Mouse (Mus musculus) limb, embryonic 14.5 days (tissue): Measurements from ENCODE around the gene Gm20388. TPM values are rescaled to one million over a fixed set of nuclear protein-coding genes. Genes with fewer than 3 reads are reported as not detected.

Source experiments
- ATAC-seq: fragments of 200-750 bp; cut with Nextera tagmentation; 2 replicates; pipeline ENCODE4 v1.8.0; 2017; ENCODE audit warnings: low read depth, moderate number of reproducible peaks, moderate TSS enrichment; ENCODE audit not compliant: low FRiP score
- DNase-seq: peaks from one replicate; pipeline ENCODE4 v3.0.0-alpha.2; 2015; ENCODE audit warnings: low spot score
- H3K27ac ChIP-seq: fragments of 300-500 bp; sonication (generic); replicated peaks from 2 replicates; pipeline ENCODE4 v1.5.1; 2014; ENCODE audit warnings: low read depth, mild to moderate bottlenecking, low read length, moderate library complexity, mixed read lengths
- H3K27me3 ChIP-seq: fragments of 300-500 bp; sonication (generic); 2 replicates; pipeline ENCODE4 v1.6.1; 2014; ENCODE audit warnings: low read length, mixed read lengths; ENCODE audit not compliant: control insufficient read depth, insufficient read depth
- H3K36me3 ChIP-seq: fragments of 300-500 bp; sonication (generic); 2 replicates; pipeline ENCODE4 v1.6.1; 2014; ENCODE audit warnings: mild to moderate bottlenecking, low read length, moderate library complexity, mixed read lengths; ENCODE audit not compliant: control insufficient read depth, insufficient read depth
- H3K4me1 ChIP-seq: fragments of 300-500 bp; sonication (generic); 2 replicates; pipeline ENCODE4 v1.6.1; 2014; ENCODE audit warnings: antibody characterized with exemption, low read length, mixed read lengths; ENCODE audit not compliant: control insufficient read depth, insufficient read depth
- H3K4me2 ChIP-seq: fragments of 300-500 bp; sonication (generic); replicated peaks from 2 replicates; pipeline ENCODE4 v1.6.1; 2014; ENCODE audit warnings: low read depth, mild to moderate bottlenecking, low read length, moderate library complexity; ENCODE audit not compliant: severe bottlenecking
- H3K4me3 ChIP-seq: fragments of 300-500 bp; sonication (generic); replicated peaks from 2 replicates; pipeline ENCODE4 v1.5.1; 2014; ENCODE audit warnings: low read length
- H3K9ac ChIP-seq: fragments of 300-500 bp; sonication (generic); 2 replicates; pipeline ENCODE4 v1.6.1; 2014; ENCODE audit warnings: mild to moderate bottlenecking, low read depth, low read length, moderate library complexity; ENCODE audit not compliant: severe bottlenecking
- H3K9me3 ChIP-seq: fragments of 300-500 bp; sonication (generic); 2 replicates; pipeline ENCODE4 v1.6.1; 2016; ENCODE audit warnings: low read length; ENCODE audit not compliant: control insufficient read depth
- POLR2A ChIP-seq: fragments of 200-500 bp; IDR thresholded peaks from 2 replicates; pipeline ENCODE4 v1.8.0; 2012; ENCODE audit warnings: inconsistent platforms, mild to moderate bottlenecking, moderate library complexity, borderline replicate concordance; ENCODE audit not compliant: insufficient read depth, insufficient read length; ENCODE audit errors: extremely low read depth
- WGBS: fragments of 180-500 bp; shearing (Covaris S2); extraction: QIAGEN DNeasy Blood & Tissue Kit; methylation state at CpG from one replicate; pipeline ENCODE4 v1.1.7; 2014; 5-methylcytosine and 5-hydroxymethylcytosine counted together
- polyA plus RNA-seq, 2 experiments: library from polyadenylated mRNA; depleted of rRNA in 1 of 2; stranded (reverse) in 1 of 2; unstranded in 1 of 2; fragments of >200 nt; fragmentation: Nextera tagmentation in 1 of 2; extraction: Ambion mirVana in 1 of 2; gene quantifications; 2 replicates each; pipeline versions ENCODE4 v1.2.1 to v1.2.3; 2012 to 2014

Gm20388 gene
- polyA plus RNA-seq, 2 experiments: 1.9 to 49.9 TPM

DNA sequence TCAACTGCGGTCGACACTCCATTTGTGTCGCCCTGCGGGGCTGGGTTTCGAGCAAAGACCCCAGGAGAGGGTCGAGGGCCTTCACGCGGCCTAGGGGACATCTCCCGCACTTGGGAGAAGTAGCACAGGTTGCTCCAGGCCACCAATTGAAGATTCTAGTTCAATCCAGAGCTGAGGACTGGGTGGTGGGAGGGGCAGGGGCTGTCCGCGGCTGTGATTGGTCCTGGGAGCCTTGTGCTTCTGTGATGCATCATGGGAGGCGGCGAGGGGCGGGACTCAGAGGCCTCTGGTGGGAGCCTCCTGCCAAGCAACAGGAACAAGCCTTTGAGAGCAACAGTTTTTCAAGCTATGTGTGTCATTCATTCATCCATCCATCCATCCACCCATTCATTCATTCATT, 1362.6 kb downstream of the Gm20388 start:
- 61% methylated on average over 14 of the region's 14 CpGs for WGBS
- Histone ChIP-seq H3K36me3 (no peaks in the 10 kb centered on the region), H3K27ac (no peak overlapping the region), H3K9me3 (no peaks in the 10 kb centered on the region), H3K27me3 (no peaks in the 10 kb centered on the region), H3K4me3 (peak overlapping the region; percentile 16), H3K4me1 (no peaks in the 10 kb centered on the region), H3K4me2 (peak overlapping the region; percentile 30), H3K9ac (no peak overlapping the region)
- TF ChIP-seq POLR2A: no peak
- DNase-seq: peak; percentile 34
- ATAC-seq: peak; percentile 73

DNA sequence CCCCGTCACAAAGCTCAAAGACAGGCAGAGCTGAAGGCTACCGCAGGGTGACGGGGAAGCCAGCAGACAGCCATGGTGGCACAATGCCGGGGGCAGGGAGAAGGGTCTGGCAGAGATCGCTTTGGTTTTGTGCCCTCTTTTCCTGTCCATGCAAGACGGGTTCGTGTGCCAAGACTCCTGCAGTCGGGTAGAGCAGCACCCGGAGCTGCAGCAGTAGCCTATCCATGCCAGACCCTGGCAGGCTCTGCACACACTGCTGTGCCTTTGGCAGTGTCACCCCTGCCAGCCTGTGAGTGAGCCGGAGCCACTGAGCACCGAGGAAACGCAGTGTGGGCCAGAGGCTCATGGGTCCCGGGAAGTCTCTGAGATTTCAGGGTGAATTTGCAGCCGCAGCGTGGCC, 1363.0 kb downstream of the Gm20388 start:
- ATAC-seq: no peak
- no peaks in the 10 kb centered on the region for H3K4me1 ChIP-seq
- H3K27me3 ChIP-seq: no peaks in the 10 kb centered on the region
- H3K9ac ChIP-seq: no peak overlapping the region
- DNase-seq: no peak
- H3K4me2 ChIP-seq: no peak overlapping the region
- no peak for TF ChIP-seq POLR2A
- no peaks in the 10 kb centered on the region for H3K9me3 ChIP-seq
- no peak overlapping the region for H3K4me3 ChIP-seq
- no peaks in the 10 kb centered on the region for H3K36me3 ChIP-seq
- WGBS: 87% methylated on average over 15 of the region's 15 CpGs
- H3K27ac ChIP-seq: no peak overlapping the region

DNA sequence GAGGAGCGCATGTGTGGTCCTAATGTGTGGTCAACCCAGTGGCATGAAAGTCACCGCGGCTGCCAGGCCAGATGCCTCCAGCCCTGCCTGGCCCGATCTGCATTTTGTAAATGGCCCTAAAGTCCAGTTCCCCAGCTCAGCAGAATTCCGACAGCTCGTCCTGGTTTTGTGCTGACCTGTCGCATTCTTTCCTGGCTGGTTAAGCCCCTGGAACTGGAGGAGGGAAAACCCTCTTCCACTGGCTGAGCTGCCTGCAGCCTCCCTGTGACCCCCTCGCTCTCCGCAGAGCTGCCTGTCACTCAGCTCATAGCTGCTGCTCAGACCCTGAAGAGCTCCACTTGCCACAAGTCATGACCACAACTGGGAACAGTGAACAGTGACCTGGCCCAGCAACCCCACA, 1369.8 kb downstream of the Gm20388 start:
- peaks cover 15% of the 10 kb centered on the region for H3K4me1 ChIP-seq
- no peak for ATAC-seq
- no peaks in the 10 kb centered on the region for H3K27me3 ChIP-seq
- no peak overlapping the region for H3K4me2 ChIP-seq
- no peak overlapping the region for H3K27ac ChIP-seq
- WGBS: 35% methylated on average over 9 of the region's 9 CpGs
- H3K9me3 ChIP-seq: no peaks in the 10 kb centered on the region
- no peak for TF ChIP-seq POLR2A
- no peak overlapping the region for H3K4me3 ChIP-seq
- DNase-seq: no peak
- H3K9ac ChIP-seq: no peak overlapping the region
- H3K36me3 ChIP-seq: no peaks in the 10 kb centered on the region

DNA sequence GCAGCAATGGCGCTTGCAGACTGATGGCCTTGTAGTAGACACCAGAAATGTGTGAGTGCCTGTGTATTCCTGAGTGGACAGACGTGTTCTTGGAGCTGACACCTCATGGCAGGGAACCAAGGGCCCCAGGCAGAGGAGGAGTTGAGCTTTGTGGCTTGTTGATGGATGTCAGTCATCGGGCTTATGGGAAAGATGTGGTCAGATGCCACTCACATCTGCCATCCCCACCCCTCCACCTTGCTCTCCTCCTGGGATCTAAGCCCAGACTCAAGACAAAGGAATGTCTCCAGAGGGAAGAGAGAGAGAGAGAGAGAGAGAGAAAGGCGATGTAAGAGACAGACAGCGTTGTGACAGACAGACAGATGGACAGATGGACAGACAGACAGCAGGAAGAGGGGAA, 1378.7 kb downstream of the Gm20388 start:
- peaks cover 28% of the 10 kb centered on the region for H3K4me1 ChIP-seq
- H3K27me3 ChIP-seq: no peaks in the 10 kb centered on the region; the same call in 1 of the 2 replicates
- ATAC-seq (no peak), DNase-seq (no peak)
- WGBS: 88% methylated on average over 5 of the region's 5 CpGs
- no peak overlapping the region for H3K27ac ChIP-seq
- H3K4me2 ChIP-seq: no peak overlapping the region
- H3K36me3 ChIP-seq: no peaks in the 10 kb centered on the region
- no peak overlapping the region for H3K4me3 ChIP-seq
- no peak for TF ChIP-seq POLR2A
- H3K9me3 ChIP-seq: no peaks in the 10 kb centered on the region
- H3K9ac ChIP-seq: no peak overlapping the region

DNA sequence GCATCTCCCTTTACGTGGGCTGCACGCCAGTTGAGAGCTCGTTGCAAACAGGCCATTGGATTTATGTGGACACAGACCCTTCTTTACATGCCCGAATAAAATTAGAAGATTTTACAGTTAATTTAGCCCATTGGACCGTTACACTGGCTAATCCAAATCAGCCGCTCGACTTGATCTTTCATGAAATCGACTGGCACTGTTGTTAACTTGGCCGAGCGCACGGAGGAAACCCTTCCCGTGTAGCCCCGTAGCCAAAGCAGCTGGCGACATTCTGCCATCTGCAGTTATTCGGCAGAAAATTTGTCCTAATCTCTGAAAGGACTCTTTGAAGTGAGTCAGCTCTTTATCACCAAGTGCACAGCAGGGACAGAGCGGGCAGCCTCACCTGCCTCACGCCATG, 1379.9 kb downstream of the Gm20388 start:
- Histone ChIP-seq H3K36me3 (no peaks in the 10 kb centered on the region), H3K27me3 (peaks cover under 1% of the 10 kb centered on the region; the same call in 1 of the 2 replicates), H3K4me3 (no peak overlapping the region), H3K9ac (no peak overlapping the region), H3K4me1 (peaks cover 33% of the 10 kb centered on the region), H3K27ac (no peak overlapping the region), H3K4me2 (no peak overlapping the region), H3K9me3 (no peaks in the 10 kb centered on the region)
- ATAC-seq (no peak), DNase-seq (peak; percentile 24)
- WGBS: 66% methylated on average over 17 of the region's 17 CpGs
- no peak for TF ChIP-seq POLR2A

DNA sequence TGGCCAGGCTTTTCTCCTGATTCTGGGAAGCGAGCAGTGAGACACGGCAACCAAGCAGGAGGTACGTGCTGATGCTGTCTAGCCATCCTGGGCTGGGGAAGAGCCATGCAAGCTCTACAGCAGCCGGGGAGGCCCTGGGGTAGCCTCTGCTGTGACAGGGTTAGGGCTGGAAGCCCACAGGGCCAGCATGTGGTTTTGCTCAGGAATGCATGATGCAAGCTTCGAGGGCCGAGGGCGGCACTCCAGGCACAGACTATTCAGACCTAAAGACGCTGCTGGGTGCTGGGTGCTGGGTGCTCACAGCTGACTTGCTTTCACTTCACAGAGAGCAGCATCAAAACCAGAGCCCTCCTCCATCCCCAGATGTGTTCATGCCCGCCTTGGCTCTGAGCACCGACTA, 1382.8 kb downstream of the Gm20388 start:
- Histone ChIP-seq H3K4me2 (no peak overlapping the region), H3K36me3 (no peaks in the 10 kb centered on the region), H3K9me3 (no peaks in the 10 kb centered on the region), H3K4me1 (peaks cover 26% of the 10 kb centered on the region), H3K9ac (no peak overlapping the region), H3K27ac (no peak overlapping the region), H3K27me3 (peaks cover 19% of the 10 kb centered on the region), H3K4me3 (no peak overlapping the region)
- ATAC-seq (no peak), DNase-seq (no peak)
- WGBS: 75% methylated on average over 10 of the region's 10 CpGs
- TF ChIP-seq POLR2A: no peak
